Mouse (Mus musculus) ES-E14 (cell line): ENCODE results near the gene Pcdh15.

Source experiments
- CHD2 ChIP-seq: IDR thresholded peaks from 2 replicates; pipeline ENCODE4 v1.6.1; 2014; ENCODE audit warnings: mild to moderate bottlenecking, low read depth, low read length, inconsistent platforms
- HCFC1 ChIP-seq: IDR thresholded peaks from 2 replicates; pipeline ENCODE4 v1.6.1; 2012; ENCODE audit warnings: low read length, inconsistent platforms, borderline replicate concordance; ENCODE audit not compliant: insufficient read depth
- ZC3H11A ChIP-seq: IDR thresholded peaks from 2 replicates; pipeline ENCODE4 v1.6.1; 2012; ENCODE audit warnings: low read depth, mild to moderate bottlenecking, inconsistent platforms, low read length, borderline replicate concordance

GRCm38 (mm10) chr10:73484082-73484481 lies 384.9 kb downstream of the Pcdh15 start:
- TF ChIP-seq HCFC1 (no peak), ZC3H11A (no peak), CHD2 (no peak)
